Mouse (Mus musculus) cortical plate, adult 2 months (tissue): ENCODE measurements at regions not wholly inside any gene's neighbourhood (a gene's known extent, or its start where the extent isn't known, plus 50 kb on each side); places are given as distances from the start of the nearest gene placed in this dataset.

Source experiments
- H3K27ac ChIP-seq: fragments of 200-500 bp; 2 replicates; pipeline ENCODE4 v1.5.1; 2012; ENCODE audit warnings: low read length, control low read depth, inconsistent platforms; ENCODE audit not compliant: insufficient read depth
- H3K4me1 ChIP-seq: fragments of 200-500 bp; 2 replicates; pipeline ENCODE4 v1.6.1; 2011; ENCODE audit warnings: low read length; ENCODE audit not compliant: control insufficient read depth, insufficient read depth
- H3K4me3 ChIP-seq: fragments of 200-500 bp; 2 replicates; pipeline ENCODE4 v1.5.1; 2011; ENCODE audit warnings: mild to moderate bottlenecking, low read length, control low read depth; ENCODE audit not compliant: insufficient read depth
- CTCF ChIP-seq: fragments of 200-500 bp; IDR thresholded peaks from 2 replicates; pipeline ENCODE4 v1.5.1; 2011; ENCODE audit warnings: mild to moderate bottlenecking, control low read depth, low read length; ENCODE audit not compliant: insufficient read depth; ENCODE audit errors: extremely low read depth
- POLR2A ChIP-seq: fragments of 200-500 bp; IDR thresholded peaks from 2 replicates; pipeline ENCODE4 v1.6.1; 2011; ENCODE audit warnings: mild to moderate bottlenecking, low read length, control low read depth; ENCODE audit not compliant: insufficient read depth; ENCODE audit errors: extremely low read depth

DNA sequence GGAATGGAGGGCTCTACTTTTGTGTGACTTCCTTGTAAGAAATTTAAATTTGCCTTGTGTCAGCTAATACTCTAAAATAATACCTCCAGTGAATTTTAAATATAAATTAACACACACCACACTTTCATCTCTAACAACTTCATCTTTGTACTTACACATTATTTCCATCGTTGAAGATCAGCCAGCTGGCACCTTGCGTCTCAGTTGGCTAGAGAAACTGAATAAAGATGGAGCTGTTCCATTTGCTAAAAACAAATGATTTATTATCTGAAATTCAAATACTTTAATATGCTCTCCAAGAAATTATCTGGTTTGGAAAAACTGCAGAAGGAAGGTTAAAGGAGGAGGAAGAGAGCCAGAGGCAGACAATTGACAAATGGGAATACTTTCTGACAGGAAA lies 122.0 kb upstream of the Gm11096 start:
- Histone ChIP-seq H3K27ac (no peak overlapping the region), H3K4me1 (peaks cover 1% of the 10 kb centered on the region; the same call in 1 of the 2 replicates), H3K4me3 (no peak overlapping the region)
- TF ChIP-seq CTCF (no peak), POLR2A (no peak)

DNA sequence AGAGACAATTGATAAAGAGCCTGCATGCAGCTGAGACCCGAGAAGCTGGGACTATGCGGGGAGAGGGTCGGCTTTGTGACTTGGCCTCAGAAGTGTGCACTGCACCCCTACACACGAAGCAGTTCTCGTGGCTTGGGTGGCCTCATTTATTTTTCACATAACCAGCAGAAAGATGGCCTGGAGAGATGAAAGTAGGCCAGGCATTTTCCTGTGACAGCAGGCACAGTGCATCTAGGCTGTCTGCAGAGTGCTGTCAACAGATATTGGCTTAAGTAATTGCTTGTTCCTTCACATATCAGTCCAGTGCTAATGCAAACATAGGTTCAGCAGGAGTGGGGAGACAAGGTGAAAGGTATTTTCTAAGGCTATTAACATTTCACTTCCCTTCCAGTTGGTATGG lies 124.9 kb upstream of the Gm11096 start:
- Histone ChIP-seq H3K4me3 (no peak overlapping the region), H3K27ac (no peak overlapping the region), H3K4me1 (peaks cover 1% of the 10 kb centered on the region; the same call in 1 of the 2 replicates)
- no peak for TF ChIP-seq CTCF
- no peak for TF ChIP-seq POLR2A

DNA sequence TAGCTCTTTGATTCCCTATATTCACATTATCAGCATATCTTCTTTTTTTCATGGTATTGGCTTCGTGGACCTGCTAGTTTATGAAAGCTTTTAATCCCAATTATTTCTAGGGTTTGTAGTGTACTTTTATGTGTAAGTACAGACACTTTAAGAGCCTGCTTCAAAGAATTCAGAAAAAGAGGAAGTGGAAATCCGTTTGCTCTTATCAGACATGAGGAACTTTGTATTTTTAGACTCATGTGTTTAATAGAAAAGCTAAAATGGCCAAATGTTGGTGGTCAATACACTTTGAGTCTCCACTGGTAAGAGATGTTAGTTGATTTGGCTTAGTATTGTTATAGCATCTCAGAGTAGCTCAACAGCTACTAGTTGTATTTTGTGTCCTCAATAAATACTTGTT lies 135.7 kb upstream of the Gm11096 start:
- H3K4me1 ChIP-seq = no peaks in the 10 kb centered on the region
- no peak overlapping the region for H3K27ac ChIP-seq
- no peak overlapping the region for H3K4me3 ChIP-seq
- no peak for TF ChIP-seq CTCF
- TF ChIP-seq POLR2A = no peak

GRCm38 (mm10) chr17:81304574-81304973 lies 137.0 kb upstream of the Gm11096 start:
- no peak for TF ChIP-seq POLR2A
- no peak for TF ChIP-seq CTCF
- Histone ChIP-seq H3K4me1 (no peaks in the 10 kb centered on the region), H3K27ac (no peak overlapping the region), H3K4me3 (no peak overlapping the region)

DNA sequence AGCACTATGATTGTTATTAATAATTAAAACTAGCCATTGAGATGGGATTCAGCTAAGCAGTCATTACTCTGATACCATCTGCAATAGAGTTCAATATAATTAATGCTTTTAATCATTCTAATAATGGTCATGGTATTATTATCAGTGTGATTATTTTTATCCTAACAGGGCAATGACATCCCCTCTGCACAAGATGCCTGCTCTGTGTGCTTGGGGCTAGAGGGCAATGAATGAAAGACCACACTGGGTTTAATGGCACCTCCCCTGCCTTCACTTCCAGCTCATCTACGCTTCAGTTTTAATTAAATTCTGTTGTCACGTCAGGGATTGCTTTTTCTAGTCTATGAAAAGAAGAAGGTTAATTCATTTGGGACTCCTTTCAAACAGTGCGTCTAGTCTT lies 139.1 kb upstream of the Gm11096 start:
- TF ChIP-seq CTCF (no peak), POLR2A (no peak)
- H3K4me1 ChIP-seq = no peaks in the 10 kb centered on the region
- no peak overlapping the region for H3K4me3 ChIP-seq

DNA sequence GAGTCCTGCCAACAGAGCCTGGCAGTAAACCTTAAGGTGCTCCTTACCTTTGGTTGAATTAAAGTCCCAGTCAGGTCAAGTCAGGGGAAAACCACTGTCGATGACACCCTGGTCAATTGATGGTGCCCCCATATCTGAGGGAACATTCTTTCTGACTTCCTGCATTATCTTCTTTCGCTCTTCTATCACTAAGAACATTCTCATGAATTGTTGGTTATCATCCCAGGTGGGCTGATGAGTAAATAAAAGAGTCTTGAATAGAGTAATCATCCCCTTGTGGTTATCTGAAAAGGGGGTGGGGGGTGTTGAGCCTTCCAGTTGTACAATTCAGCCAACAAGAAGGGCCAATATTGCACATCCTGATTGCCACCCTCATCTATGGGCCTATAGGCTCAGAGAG lies 149.7 kb upstream of the Gm11096 start:
- Histone ChIP-seq H3K4me1 (no peaks in the 10 kb centered on the region), H3K4me3 (no peak overlapping the region), H3K27ac (no peak overlapping the region)
- no peak for TF ChIP-seq POLR2A

More for the DNA sequence above, 139.1 kb upstream of the Gm11096 start:
- H3K27ac ChIP-seq = no peak overlapping the region

DNA sequence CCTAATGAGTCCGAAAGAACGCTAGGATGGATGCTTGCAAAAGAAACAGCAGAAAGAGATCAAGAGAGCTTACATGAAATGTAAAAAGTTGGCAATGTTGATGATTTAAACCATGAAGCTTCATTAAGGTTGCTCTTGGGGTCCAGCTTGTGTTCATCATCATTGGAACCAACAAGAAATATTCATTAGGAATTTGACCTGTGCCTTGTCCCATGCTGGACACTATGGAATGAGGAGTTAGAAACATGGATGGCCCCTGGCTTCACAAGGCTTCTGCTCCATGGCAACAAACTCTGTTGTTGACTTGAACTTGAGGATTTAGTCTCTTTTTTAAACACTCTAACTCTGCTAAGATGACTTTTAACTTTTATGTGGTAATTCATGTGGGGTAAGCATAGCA lies 159.0 kb upstream of the Gm11096 start:
- H3K4me1 ChIP-seq = no peaks in the 10 kb centered on the region
- no peak overlapping the region for H3K27ac ChIP-seq
- no peak overlapping the region for H3K4me3 ChIP-seq
- no peak for TF ChIP-seq CTCF
- TF ChIP-seq POLR2A = no peak

- no peak for TF ChIP-seq POLR2A
- no peak for TF ChIP-seq CTCF
- H3K4me1 ChIP-seq = no peaks in the 10 kb centered on the region
- no peak overlapping the region for H3K4me3 ChIP-seq
- H3K27ac ChIP-seq = no peak overlapping the region
Measured at GRCm38 (mm10) chr17:81270235-81270634, 171.3 kb upstream of the Gm11096 start.

GRCm38 (mm10) chr17:81261957-81262356 lies 179.6 kb upstream of the Gm11096 start:
- no peak overlapping the region for H3K27ac ChIP-seq
- H3K4me1 ChIP-seq = no peaks in the 10 kb centered on the region
- no peak overlapping the region for H3K4me3 ChIP-seq
- TF ChIP-seq CTCF (no peak), POLR2A (no peak)

GRCm38 (mm10) chr17:81260036-81260435 lies 181.5 kb upstream of the Gm11096 start:
- TF ChIP-seq POLR2A (no peak), CTCF (no peak)
- Histone ChIP-seq H3K4me1 (no peaks in the 10 kb centered on the region), H3K4me3 (no peak overlapping the region), H3K27ac (no peak overlapping the region)

DNA sequence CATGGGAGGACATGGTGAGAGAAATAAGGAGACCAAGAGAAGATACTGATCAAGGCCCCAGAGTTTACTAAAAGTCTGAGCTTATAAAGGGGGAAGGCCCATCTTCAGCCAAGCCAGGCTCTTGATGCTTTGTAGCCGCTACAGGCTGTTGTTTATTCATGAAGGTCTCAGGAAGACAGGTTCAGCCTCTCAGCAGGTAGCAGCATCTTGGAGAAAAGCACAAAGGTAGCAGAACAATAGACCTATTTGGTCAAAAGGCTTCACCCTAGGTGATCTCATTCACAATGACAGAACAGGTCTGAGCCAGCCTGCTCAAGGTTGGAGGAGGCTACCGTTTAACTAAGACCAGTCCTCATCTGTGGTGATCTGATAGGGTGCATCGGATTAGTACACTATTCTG lies 185.5 kb upstream of the Gm11096 start:
- H3K4me1 ChIP-seq = no peaks in the 10 kb centered on the region
- H3K27ac ChIP-seq = no peak overlapping the region
- H3K4me3 ChIP-seq = no peak overlapping the region
- TF ChIP-seq POLR2A (no peak), CTCF (no peak)
